Mouse (Mus musculus): ENCODE data around the gene Nav2.

Nav2 gene

DNA sequence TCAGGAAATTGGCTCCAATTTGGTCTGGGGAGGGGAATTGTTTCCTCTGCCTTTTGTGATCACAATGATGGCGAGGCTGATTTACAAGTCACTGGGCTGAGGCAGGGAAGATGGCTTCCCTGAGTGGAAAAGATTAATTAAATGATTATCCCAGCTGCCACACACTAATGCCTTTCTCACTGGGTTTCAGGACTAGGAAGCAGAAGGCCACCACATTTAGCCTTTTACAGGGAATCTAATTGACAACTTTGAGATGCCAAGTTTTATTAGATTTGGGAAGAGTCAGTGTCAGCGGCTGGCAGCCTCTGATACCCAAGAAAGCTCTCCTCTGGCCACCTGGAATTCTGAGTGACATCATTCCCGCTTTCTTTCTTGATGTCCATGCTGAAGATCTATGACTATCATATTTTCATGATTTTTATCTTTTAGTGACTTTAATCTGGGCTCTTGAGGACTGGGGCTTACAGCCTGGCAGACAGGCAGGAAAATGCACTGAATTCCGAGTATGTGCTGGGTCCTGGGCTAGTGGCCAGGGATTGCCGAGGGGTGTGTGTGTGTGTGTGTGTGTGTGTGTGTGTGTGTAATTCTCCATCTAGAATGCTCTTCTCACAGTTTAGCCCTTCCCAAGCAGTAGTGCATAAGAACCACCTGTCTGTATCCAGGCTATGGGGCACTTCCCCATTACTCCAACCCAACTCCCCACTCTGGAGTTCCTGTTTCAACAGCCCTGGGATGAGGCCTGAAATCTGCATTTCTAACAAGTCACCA lies 432.8 kb downstream of the Nav2 start:
- DNase-seq = no peak

DNA sequence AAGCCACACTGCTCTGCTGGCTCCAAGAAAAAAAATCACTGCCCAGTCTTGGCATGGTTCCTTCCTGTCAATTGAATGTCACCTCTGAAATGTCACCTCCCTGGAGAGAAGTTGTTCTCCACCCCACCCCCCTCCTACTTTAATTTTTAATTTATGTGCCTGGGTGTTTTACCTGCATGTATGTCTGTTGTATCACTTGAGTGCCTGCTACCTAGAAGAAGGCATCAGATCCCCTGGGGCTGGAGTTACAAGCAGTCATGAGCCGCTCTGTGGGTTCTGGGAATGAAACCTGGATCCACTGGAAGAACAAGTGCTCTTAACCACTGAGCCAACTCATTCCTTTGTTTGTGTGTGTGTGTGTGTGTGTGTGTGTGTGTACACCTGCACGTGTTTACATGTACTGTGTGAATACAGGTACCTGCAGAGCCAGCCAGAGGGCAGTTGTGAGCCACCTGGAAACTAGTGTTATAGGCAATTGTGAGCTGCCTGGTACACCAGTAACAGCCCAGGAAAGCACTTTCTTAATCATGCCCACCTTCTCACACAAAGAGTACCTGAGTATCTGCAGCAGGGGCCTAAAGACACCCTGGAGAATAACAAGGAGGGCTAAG lies 433.5 kb downstream of the Nav2 start:
- DNase-seq = no peak

DNA sequence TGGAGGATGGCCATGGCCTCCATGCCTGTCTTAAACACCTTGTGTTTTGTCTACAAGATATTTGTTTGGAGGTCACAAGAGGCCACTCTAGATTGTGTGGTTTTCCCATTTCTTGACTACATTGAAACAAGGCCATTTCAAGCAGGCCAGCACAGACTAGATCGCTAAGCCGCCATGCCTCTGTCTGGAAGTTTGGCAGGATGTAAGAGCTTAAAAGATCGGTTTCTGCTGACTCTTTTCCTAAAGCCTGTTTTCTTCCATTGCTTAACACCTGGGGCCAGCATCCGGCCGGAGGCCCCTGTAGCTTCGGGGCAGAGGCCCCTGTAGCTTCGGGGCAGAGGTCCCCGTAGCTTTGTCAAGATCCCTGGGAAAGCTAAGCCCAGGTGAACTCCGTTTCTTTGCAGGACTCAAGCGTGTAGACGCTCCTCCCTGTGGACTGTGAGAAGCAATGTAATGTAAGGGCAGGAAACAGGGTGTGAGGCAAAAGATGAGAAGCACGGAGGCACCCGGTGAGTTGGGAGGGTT lies 434.1 kb downstream of the Nav2 start:
- no peak for DNase-seq

DNA sequence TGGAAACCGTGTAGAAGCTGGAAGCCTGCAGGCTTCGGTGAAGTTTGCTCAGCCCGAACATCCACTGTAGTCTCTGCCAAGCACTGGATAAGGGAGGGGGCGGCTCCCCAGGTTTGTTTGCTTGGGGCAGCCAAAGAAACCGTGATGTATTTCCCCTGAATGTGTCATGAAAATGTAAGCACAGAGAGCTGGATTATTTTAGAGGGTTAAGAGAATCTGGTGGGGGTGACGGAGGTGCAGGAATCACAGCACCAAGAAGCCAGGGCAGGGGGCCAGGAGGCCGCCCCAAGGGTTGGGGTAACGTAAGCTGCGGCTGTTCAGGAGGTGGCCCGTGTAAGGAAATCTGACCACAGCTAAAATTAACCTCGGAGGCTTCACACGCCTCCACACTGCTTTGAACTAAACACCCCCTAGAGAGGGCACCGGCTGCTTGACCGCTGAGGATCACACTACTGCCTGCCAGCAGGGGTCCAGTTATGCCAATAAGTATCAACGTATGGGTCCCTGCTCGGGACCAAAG lies 434.6 kb downstream of the Nav2 start:
- no peak for DNase-seq

DNA sequence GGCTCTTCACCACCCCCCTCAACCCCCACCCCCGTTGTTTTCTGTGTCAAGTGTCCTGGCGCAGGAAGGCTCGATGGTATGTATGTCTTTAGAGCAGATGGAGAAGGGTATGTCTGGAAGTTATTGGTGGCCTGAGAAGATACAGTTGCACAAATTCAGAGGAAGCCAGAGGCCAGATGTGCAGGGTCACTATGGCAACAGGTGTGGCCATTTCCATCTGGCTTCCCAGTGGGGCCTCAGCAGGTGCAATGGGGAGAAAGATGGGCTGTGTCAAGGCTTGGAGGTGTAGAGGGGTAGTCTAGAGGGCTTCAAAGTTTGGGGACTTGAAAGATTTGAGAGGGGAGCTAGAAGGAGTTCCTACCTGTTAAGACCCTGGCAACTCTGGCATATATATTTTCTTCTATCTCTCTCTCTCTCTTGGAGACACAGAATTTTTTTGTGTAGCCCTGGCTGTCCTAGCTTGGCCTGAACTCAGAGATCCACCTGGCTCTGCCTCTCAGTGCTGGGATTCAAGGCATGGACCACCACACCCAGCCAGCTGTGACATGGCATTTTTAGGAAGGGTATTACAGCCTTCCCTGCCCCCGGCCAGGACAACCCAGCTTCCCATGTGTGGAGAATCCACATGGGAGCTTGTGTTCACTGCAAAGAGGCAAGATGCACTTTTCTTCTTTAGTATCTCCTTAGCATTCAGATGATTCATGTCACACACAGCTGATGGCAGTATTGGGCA lies 435.4 kb downstream of the Nav2 start:
- no peak for DNase-seq

DNA sequence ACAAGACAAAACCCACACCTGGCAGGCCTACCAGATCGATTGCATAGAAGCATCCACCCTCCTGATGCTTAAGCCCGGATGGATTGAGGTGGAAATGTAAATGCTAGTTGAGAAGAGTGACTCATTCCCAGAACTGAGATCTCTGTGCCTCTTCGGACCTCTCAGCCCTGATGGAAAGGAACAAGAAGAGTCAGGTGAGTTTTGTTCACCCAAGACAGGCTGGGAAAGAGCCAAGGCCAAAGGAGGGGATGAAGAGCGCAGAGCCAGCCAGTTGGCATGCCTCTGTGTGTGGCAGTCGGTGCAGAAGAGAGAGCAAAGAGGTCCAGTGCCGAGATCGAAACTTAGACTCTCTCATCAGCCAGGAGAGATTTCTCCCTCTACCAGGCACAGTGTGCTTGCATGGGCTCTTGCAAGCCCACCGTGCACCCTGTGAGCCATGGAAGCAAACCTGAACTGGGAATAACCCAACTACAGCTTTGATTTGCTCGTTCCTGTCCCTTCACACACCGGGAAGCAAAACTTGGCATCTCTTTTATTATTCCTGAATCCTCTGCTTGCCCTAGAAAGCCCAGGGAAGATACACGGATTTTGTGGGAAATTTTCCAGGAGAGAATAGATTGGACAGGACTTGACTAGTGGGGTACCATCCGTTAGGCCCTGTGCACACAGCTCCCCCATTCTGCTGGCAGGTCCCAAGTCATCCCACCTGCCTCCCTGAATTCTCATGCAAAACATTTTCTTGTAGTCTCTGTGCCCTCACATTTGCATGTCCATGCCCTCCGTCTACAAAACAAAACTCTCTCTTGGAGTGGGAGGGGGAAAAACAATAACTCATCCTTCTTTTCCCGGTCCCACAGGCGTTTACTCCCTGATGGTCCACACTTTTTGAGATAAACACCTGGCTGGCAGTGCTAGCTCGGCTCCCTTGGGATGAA lies 439.1 kb downstream of the Nav2 start:
- no peak for DNase-seq

DNA sequence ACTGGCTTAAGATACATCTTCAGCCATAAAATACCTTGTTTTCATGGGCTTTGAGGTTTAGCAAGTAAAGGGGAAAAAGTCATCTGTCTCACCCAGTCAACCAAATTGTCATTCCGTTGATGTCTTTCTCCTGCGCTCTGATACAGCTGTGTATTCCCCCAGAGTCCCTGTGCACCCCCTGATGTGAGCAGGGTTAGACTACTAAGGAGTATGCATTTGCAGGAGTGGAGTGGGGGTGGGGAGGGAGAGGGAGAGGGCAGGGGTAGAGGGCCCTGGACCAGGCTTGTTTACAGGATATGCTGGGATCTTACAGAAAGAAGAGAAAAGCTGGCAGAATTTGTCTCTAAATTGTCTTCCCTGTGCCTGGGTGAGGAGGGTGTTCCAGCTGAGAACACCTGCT lies 440.1 kb downstream of the Nav2 start:
- no peak for DNase-seq

DNA sequence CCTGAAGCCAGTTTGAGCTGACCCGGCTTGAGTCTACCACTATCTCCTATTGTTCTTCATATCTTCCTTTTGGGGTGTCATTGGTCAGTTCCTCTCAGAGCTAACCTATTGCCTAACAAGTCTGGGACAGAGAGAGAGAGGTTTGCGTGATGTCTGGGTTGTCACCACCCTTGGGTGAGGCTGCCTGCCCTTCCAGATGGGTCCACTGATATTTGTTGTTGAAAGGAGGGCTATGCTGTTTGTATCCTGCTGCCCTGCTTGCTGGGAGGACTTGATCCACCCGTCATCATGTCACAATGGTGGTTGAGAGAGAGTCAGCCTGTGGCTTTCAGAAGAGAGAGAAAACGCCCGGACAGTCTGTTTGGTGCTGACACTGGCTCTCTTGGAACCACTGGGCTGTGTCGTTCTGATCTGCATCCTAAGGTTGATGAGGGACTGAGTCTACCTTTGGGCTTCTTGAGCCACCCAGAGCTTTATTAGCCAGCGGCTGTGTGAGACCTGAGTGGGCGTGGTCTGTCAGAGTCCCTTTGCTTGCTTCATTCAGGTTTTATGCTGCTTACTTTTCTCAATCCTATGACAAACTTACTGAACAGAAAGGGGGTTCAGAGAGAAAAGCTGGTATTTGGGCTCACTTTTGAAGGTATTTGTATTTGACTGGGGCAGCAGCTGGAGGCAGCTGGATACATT lies 441.9 kb downstream of the Nav2 start:
- DNase-seq = no peak

DNA sequence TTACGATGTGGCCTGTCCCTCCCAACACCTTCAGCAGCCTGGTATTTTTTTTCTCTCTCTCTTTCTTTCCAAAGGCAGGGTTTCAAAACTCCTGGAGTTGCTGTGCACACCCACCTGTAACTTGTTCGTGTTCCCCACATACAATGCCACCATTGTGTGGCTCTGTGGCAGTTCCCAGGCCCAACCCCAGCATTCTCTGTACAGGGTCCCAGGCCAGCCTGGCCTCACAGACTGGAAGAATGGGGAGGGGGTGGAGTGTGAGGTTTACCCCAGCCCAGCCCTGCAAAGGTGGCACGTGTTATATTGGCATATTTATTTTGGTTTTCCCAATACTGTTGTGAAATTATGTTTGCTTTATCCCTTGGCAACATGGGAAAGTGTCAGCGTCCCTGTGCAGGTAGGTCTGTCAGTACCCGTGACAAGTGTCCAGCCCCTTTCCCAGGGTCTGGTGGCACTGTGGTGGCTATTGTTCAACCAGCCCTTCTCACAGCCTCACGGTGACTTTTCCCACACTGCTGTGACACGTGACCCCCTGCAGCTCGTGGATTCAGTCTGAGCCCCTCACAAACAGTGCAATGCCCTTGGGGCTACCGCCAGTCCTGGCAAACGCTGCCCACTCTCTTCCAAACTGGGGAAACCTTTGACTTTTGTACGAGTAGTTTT lies 443.2 kb downstream of the Nav2 start:
- DNase-seq = no peak

DNA sequence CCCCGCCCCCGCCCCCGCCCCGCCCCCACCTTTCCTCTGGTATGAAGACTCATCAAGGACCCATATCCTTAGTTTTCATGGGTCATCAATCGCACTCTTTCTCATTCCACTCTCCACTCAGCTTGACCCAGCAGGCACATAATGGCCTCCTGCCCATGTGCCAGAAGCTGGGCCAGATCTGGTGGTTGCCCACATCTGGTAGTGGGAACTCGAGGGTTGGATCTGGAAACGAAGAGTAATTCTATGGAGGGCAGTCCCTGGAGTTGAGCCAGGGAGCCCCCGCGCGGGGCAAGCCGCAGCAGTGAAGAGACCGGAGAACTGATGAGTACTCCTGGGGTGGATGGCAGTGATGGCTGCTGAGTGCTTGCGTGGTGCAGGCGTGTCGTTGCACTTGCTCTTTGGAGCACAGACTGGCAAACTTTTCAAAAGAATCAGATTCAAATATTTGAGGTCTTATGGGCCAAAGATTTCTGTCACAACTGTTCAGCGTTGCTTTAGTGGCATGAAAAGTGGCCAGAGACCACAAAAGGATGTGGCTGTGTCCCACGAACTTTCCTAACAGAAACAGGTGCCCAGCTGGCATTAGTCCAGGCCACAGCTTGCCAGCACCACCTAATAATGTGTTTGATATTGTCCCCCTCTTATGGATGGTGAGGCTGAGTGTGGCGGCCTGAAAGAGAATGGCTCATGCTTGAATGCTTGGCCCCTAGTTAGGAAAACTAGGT lies 449.1 kb downstream of the Nav2 start:
- no peak for DNase-seq

DNA sequence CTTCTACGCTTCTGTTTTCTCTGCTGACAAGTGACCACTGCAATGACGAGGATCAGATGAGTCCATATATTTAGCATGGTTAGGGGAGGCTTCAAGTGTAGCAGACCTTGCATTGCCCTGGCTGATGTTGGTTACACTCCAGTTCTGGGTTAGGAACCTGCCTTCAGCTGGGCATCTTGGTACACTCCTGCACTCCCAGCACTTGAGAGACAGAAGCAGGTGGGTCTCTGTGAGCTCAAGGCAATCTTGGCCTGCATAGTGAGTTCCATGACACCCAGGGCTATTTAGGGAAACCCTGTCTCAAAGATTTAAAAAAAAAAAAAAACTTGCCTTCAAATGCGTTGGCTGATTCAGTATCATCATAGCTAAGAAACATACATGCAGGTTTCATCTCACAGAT lies 450.6 kb downstream of the Nav2 start:
- no peak for DNase-seq

DNA sequence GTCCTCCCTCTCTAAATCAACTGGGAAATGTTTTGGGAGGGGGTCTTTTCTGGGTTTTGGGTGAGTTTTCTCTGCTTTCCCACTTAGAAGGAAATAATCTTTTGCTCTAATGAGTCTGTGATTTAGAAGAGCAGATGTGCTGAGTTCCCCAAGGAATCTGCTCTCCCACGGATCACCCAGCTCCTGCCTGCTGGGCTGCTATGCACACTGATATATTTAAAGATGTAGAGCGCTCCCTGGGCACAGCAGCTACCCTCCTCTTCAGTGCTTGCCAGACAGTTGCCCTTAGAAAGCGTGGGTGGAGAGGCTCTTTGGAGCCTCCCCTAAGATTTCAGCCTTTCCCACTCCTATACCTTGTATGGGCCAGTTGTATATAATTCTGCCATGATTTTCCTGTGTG lies 452.1 kb downstream of the Nav2 start:
- DNase-seq = no peak

DNA sequence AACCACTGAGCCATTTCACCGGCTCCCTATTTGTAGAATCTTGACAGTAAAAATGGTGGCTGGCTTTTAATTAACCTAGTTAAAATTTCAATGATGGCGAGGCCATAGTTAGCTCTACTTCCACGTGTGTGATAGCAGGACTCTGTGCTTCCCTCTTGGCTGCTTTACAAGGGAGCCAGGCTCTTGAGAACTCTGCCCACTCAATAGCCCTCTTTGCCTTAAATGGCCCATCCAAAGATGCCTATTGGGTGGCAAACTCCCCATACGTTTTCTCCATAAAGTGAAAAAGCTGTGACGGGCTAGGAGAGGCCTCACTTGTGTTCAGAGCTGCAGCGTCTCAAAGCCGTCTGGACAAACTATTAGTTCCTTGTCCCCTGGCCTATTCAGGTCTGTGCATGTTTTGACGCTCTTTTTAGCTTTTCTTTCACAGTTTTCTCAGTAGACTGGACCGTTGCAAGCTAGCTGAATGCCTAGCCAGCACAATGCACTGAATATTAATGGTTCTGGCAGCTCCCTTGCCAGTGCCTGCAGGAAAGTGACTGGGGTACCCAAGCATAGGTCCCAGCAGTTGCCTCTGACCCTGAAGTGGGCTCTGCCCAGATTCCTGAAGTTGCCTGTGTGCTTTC lies 453.1 kb downstream of the Nav2 start:
- no peak for DNase-seq

DNA sequence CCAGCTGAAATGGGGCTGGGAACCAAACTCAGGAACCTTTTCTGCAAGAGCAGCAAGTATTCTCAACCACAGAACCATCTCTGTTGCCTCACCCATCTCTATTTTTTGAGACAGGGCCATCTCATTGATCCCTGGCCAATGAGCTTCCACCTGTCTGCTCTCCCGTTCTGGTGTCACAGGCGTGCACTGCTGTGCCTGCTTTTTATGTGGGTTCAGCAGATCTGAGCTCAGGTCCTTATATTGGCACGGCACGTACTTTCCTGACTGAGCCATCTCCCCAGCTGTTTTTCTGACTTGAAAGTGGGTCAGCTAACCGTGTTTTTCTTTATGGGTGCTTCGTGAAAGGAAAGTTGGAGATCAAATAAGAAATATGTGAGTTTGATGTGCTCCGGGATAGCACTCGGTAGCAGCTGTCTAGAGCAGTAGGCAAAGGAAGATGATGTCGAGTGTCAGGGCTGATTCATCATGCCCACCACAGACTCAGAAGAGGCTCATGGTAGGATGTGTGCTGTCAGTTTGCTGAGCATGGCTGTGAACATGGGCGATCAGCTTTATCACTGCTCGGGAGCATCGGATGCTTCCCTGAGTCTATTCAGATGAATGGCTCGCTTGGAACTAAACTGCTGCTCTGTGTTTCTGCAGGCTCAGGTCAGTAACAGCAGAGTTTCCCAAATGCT lies 456.1 kb downstream of the Nav2 start:
- DNase-seq = no peak

DNA sequence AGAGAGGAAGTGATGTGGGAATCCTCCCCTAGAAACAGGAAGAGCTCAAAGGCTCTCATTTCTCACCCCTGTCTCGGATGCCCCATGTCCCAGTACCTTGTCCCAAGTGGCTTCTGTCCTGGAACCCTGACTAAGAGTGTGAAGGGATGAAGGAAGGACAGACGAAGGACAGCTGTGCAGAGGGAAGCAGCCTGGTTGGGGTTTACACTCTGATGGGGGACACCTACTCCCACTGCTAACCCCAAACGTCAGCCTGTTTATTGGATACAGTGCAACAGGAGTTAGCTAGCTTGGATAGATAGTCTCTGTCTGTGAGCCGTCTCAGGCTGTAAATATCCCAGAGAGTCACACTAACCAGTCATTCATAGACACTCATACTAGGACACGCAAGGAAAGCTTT lies 460.1 kb downstream of the Nav2 start:
- no peak for DNase-seq

DNA sequence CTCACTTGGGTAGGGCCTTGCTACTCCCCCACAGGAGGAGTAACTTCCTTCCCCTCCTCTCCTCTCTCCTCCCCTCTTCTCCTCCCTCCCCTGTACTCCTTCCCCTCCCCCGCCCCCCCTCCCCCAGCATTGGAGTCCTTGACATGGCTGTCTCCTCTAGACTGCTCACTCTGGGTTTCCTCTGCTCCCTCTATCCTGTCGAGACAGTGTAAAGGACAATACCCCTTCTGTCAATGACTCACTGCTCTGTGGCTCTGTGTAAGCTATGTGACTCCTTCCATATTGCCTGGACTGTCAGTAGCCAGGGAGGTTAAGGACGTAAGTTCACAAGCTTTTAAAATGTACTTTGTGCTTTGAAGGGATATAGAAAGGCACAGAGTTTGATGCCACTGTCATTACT lies 460.5 kb downstream of the Nav2 start:
- DNase-seq = no peak

DNA sequence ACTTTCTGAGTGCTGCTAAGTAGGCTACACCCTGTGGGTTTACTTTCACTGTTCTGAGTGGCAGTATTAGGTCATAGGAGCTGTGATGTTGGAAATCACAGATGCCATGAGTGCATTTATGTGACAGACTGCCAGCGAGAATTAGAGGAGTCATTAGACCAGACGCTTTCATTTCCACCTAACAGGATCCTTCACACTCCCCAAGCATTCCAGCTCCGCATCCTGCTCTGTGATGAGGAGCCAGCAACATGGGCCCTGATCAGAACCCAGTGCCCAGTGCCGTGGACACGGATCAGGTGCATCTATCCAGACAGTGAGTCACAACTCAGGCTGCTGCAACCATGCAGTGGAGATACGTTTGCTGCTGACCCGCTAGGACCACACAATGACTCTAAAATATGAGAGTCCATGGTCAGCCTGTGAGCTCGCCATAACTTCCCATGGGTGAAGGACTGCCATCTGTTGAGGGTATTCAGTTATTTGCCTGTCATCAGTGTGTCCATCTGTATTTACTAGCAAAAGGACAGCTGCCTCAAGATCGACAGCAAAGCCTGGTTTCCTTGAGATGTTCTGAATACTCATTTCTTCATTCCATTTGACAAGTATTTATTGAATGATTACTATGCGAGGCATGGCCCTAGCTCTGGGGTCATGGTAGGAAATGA lies 461.4 kb downstream of the Nav2 start:
- DNase-seq = no peak

DNA sequence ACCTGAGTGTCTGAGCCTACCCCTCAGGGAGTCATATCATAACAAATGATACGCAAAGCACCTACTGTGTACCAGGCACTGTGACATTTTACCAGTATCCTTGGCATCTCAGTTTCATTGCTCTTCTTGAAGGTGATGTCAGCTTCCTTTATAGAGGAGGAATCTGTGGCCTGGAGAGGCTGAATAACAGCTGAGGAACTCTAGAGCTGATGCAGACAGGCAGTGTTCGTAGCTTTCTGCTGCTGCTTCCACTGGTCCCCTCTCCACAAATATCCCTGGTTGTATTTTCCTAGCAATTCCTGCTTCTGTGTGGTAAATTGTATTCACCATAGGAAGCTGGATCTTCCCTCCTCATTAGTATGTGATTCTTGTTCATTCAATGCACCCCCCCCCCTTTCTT lies 462.8 kb downstream of the Nav2 start:
- DNase-seq = no peak

DNA sequence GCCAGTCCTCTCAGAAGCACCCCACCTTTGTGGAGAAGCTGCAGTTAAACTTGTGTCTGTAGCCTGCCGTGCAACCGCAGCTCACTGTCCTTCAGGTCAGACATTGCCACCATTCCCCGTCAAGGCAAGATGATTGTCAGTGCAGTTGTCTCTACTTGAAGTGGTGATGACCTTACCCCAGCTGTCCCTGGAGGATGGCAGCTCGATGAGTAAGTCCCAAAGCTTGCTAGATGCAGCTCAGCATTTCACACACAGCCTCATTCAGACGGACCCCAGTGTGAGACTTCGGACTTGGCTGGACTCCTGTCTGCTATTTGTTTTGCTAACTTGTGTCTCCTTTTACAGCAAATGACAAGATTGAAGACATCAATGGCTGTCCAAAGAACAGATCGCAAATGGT lies 463.5 kb downstream of the Nav2 start:
- no peak for DNase-seq
